Comparison of ENCODE assay signal across 8 mouse cellular contexts in genomic region chr10:79705951-79706350, GRCm38 (mm10). TPM values are rescaled to one million over a fixed set of nuclear protein-coding genes. Genes with fewer than 3 reads are reported as not detected.
DNase-seq lines count a peak whose midpoint lies in the region; ATAC-seq and TF ChIP-seq lines count a peak whose summit lies in the region.

No protein-coding gene starts in this region.

- H3K36me3 ChIP-seq in G1E (replicated peaks) = peaks cover 61% of the 10 kb centered on the region
- peaks cover 10% of the 10 kb centered on the region for H3K36me3 ChIP-seq in hindbrain, embryonic 11.5 days (ENCODE audit: control insufficient read depth, insufficient read depth, low read length)
- peaks cover 34% of the 10 kb centered on the region for H3K36me3 ChIP-seq in midbrain, embryonic 12.5 days

- peak overlapping the region; percentile 84 for H3K4me3 ChIP-seq in G1E (ENCODE audit: low read depth, low read length)
- peak overlapping the region; percentile 8 for H3K4me3 ChIP-seq in hindbrain, embryonic 11.5 days (ENCODE audit: low read depth, low read length)
- peak overlapping the region; percentile 82 for H3K4me3 ChIP-seq in midbrain, embryonic 12.5 days

- 77% methylated on average over 5 of the region's 5 CpGs for WGBS in hindbrain, embryonic 11.5 days
- WGBS in midbrain, embryonic 12.5 days = 82% methylated on average over 5 of the region's 5 CpGs

- H3K27ac ChIP-seq in hindbrain, embryonic 11.5 days (ENCODE audit: low read depth, low read length) = no peak overlapping the region
- no peak overlapping the region; the same call in 1 of the 2 replicates for H3K27ac ChIP-seq in midbrain, embryonic 12.5 days (replicated peaks)

- no peak for TF ChIP-seq CTCF in G1E (IDR thresholded peaks at IDR 0.05; ENCODE audit: low read depth, low read length)

- H3K9ac ChIP-seq in hindbrain, embryonic 11.5 days (ENCODE audit: low read depth, low read length) = no peak overlapping the region
- H3K9ac ChIP-seq in midbrain, embryonic 12.5 days (replicated peaks) = peak overlapping the region; percentile 92

- H3K4me2 ChIP-seq in hindbrain, embryonic 11.5 days (replicated peaks; ENCODE audit: low read depth, low read length) = peak overlapping the region; percentile 88
- peak overlapping the region; percentile 98 for H3K4me2 ChIP-seq in midbrain, embryonic 12.5 days (replicated peaks)

- peak; percentile 87 for ATAC-seq in G1E (ENCODE audit: extremely low read depth, insufficient number of reproducible peaks, low FRiP score, poor library complexity, severe bottlenecking)
- ATAC-seq in hindbrain, embryonic 11.5 days (ENCODE audit: low FRiP score) = no peak
- ATAC-seq in midbrain, embryonic 12.5 days (ENCODE audit: low FRiP score, low read depth) = no peak

- H3K4me1 ChIP-seq in G1E (ENCODE audit: insufficient read depth, low read depth, low read length) = peaks cover 70% of the 10 kb centered on the region
- H3K4me1 ChIP-seq in hindbrain, embryonic 11.5 days (replicated peaks; ENCODE audit: control insufficient read depth, insufficient read depth, low read length) = peaks cover 5% of the 10 kb centered on the region
- peaks cover 28% of the 10 kb centered on the region for H3K4me1 ChIP-seq in midbrain, embryonic 12.5 days

- no peaks in the 10 kb centered on the region for H3K9me3 ChIP-seq in G1E (replicated peaks)
- no peaks in the 10 kb centered on the region for H3K9me3 ChIP-seq in hindbrain, embryonic 11.5 days (ENCODE audit: control insufficient read depth, low read length)
- no peaks in the 10 kb centered on the region for H3K9me3 ChIP-seq in midbrain, embryonic 12.5 days

- no peaks in the 10 kb centered on the region for H3K27me3 ChIP-seq in G1E (ENCODE audit: insufficient read depth, low read length)
- H3K27me3 ChIP-seq in hindbrain, embryonic 11.5 days (ENCODE audit: control insufficient read depth, insufficient read depth, low read length) = no peaks in the 10 kb centered on the region
- H3K27me3 ChIP-seq in midbrain, embryonic 12.5 days = no peaks in the 10 kb centered on the region

- intact Hi-C loops in gastrocnemius, postnatal 14 days (cut with DNase I; ENCODE audit: low total_unique reads) = no loop called here

- DNase-seq in gastrocnemius, postnatal 14 days = peak; percentile 4
- no peak for DNase-seq in gastrocnemius, postnatal 25 days
- DNase-seq in G1E (ENCODE audit: low spot score) = peak; percentile 88
- DNase-seq in hindbrain, embryonic 11.5 days (ENCODE audit: low spot score) = no peak
- DNase-seq in yolk sac, embryonic 10.5 days (ENCODE audit: low spot score) = no peak
- DNase-seq in adrenal gland, postnatal 4 days (ENCODE audit: low spot score in 2 of 2) = no peak
- no peak for DNase-seq in ovary, adult 18-20 months (ENCODE audit: low spot score)

RNA-seq across cellular contexts. Expression of gene Bsg, which starts 1.7 kb away (rescaled TPM):
- total RNA-seq in gastrocnemius, postnatal 14 days (2021) = 100 to 1,000 TPM; 496 to 497 TPM
- total RNA-seq in gastrocnemius, postnatal 25 days (2021) = 100 to 1,000 TPM; 513 to 650 TPM
- total RNA-seq in G1E (2014; fragmentation: Nextera tagmentation) (742 and 832 TPM in 2 replicates), G1E (2017) (308 and 330 TPM in 2 replicates)
- polyA plus RNA-seq in G1E (2012) = 872 and 1,137 TPM in 2 replicates
- polyA plus RNA-seq in hindbrain, embryonic 11.5 days (2014; fragmentation: Nextera tagmentation; extraction: Ambion mirVana) = 595 and 605 TPM in 2 replicates
- 540 and 588 TPM in 2 replicates for polyA plus RNA-seq in midbrain, embryonic 12.5 days (2016; fragmentation: Nextera tagmentation; extraction: Ambion mirVana)
- total RNA-seq in adrenal gland, postnatal 4 days (2021) = 100 to 1,000 TPM; 504 to 513 TPM

RNA-seq across cellular contexts. Expression of gene Hcn2, which starts 10.5 kb away (rescaled TPM):
- under 1 TPM; 0.42 to 0.78 TPM for total RNA-seq in gastrocnemius, postnatal 14 days (2021)
- under 1 TPM; 0.67 TPM for total RNA-seq in gastrocnemius, postnatal 25 days (2021)
- total RNA-seq in G1E (2014; fragmentation: Nextera tagmentation) = 0.29 TPM in 1 of 2 replicates, not detected in the other
- total RNA-seq in G1E (2017) = 0.11 and 0.17 TPM in 2 replicates
- polyA plus RNA-seq in G1E (2012) = 0.27 and 0.47 TPM in 2 replicates
- polyA plus RNA-seq in hindbrain, embryonic 11.5 days (2014; fragmentation: Nextera tagmentation; extraction: Ambion mirVana) = 0.15 and 0.20 TPM in 2 replicates
- 0.18 and 0.25 TPM in 2 replicates for polyA plus RNA-seq in midbrain, embryonic 12.5 days (2016; fragmentation: Nextera tagmentation; extraction: Ambion mirVana)
- total RNA-seq in adrenal gland, postnatal 4 days (2021) = 1 to 10 TPM; 8.9 to 9.3 TPM

RNA-seq across cellular contexts. Expression of gene Gzmm, which starts 17.1 kb away (rescaled TPM):
- 1 to 10 TPM; 2.3 to 2.9 TPM for total RNA-seq in gastrocnemius, postnatal 14 days (2021)
- 1 to 10 TPM; 4.0 to 4.4 TPM for total RNA-seq in gastrocnemius, postnatal 25 days (2021)
- not detected in 2 replicates for total RNA-seq in G1E (2014; fragmentation: Nextera tagmentation)
- total RNA-seq in G1E (2017) = 0.33 and 0.46 TPM in 2 replicates
- polyA plus RNA-seq in G1E (2012) = 0.19 and 0.28 TPM in 2 replicates
- polyA plus RNA-seq in hindbrain, embryonic 11.5 days (2014; fragmentation: Nextera tagmentation; extraction: Ambion mirVana) = 0.42 and 0.73 TPM in 2 replicates
- 1.4 TPM in 2 replicates for polyA plus RNA-seq in midbrain, embryonic 12.5 days (2016; fragmentation: Nextera tagmentation; extraction: Ambion mirVana)
- total RNA-seq in adrenal gland, postnatal 4 days (2021) = 1 to 10 TPM; 1.8 to 2.4 TPM

RNA-seq across cellular contexts. Expression of gene Cdc34, which starts 24.0 kb away (rescaled TPM):
- 100 to 1,000 TPM; 314 to 321 TPM for total RNA-seq in gastrocnemius, postnatal 14 days (2021)
- total RNA-seq in gastrocnemius, postnatal 25 days (2021) = 100 to 1,000 TPM; 329 to 332 TPM
- total RNA-seq in G1E (2014; fragmentation: Nextera tagmentation) (81.7 and 86.7 TPM in 2 replicates), G1E (2017) (132 and 136 TPM in 2 replicates)
- 492 and 603 TPM in 2 replicates for polyA plus RNA-seq in G1E (2012)
- 153 and 159 TPM in 2 replicates for polyA plus RNA-seq in hindbrain, embryonic 11.5 days (2014; fragmentation: Nextera tagmentation; extraction: Ambion mirVana)
- polyA plus RNA-seq in midbrain, embryonic 12.5 days (2016; fragmentation: Nextera tagmentation; extraction: Ambion mirVana) = 139 and 156 TPM in 2 replicates
- total RNA-seq in adrenal gland, postnatal 4 days (2021) = 10 to 100 TPM; 72.6 to 78.1 TPM

RNA-seq across cellular contexts. Expression of gene Tpgs1, which starts 36.8 kb away (rescaled TPM):
- total RNA-seq in gastrocnemius, postnatal 14 days (2021) = 10 to 100 TPM; 22.6 to 24.0 TPM
- 10 to 100 TPM; 19.1 to 19.6 TPM for total RNA-seq in gastrocnemius, postnatal 25 days (2021)
- 13.9 and 20.2 TPM in 2 replicates for total RNA-seq in G1E (2014; fragmentation: Nextera tagmentation)
- total RNA-seq in G1E (2017) = 11.6 and 15.5 TPM in 2 replicates
- polyA plus RNA-seq in G1E (2012) = 78.0 and 91.9 TPM in 2 replicates
- 69.6 and 70.8 TPM in 2 replicates for polyA plus RNA-seq in hindbrain, embryonic 11.5 days (2014; fragmentation: Nextera tagmentation; extraction: Ambion mirVana)
- polyA plus RNA-seq in midbrain, embryonic 12.5 days (2016; fragmentation: Nextera tagmentation; extraction: Ambion mirVana) = 62.4 and 72.3 TPM in 2 replicates
- 10 to 100 TPM; 32.4 to 33.9 TPM for total RNA-seq in adrenal gland, postnatal 4 days (2021)

Comparison
In these comparisons a context has a peak if more than half of its experiments do, and no peak if none do; other contexts are left out.
1. DNase-seq: peak in gastrocnemius, postnatal 14 days (single experiment) and G1E (single experiment); none in gastrocnemius, postnatal 25 days (single experiment), hindbrain, embryonic 11.5 days (single experiment), yolk sac, embryonic 10.5 days (single experiment), adrenal gland, postnatal 4 days (0 of 2) and ovary, adult 18-20 months (single experiment).
2. H3K4me3 ChIP-seq: peak in every context shown above with its lines; median percentile 84 in G1E; 82 in midbrain, embryonic 12.5 days; 8 in hindbrain, embryonic 11.5 days.
3. RNA of gene Hcn2, which starts 10.5 kb away (total RNA-seq): 8.9 to 9.3 TPM in adrenal gland, postnatal 4 days; 0.42 to 0.78 TPM in gastrocnemius, postnatal 14 days, 0.67 TPM in gastrocnemius, postnatal 25 days and 0.11 to 0.29 TPM in G1E; every median in the first group is over 4 times any median in the second.